Mouse (Mus musculus) embryonic facial prominence, embryonic 14.5 days (tissue): Measurements from ENCODE around the gene Mpig6b. TPM values are rescaled to one million over a fixed set of nuclear protein-coding genes. Genes with fewer than 3 reads are reported as not detected.
A peak's percentile ranks its signal among the peaks of the same experiment; 100 is the strongest.

Source experiments
- ATAC-seq: fragments of 200-750 bp; cut with Nextera tagmentation; 2 replicates; pipeline ENCODE4 v1.8.0; 2017; ENCODE audit warnings: low read depth, moderate number of reproducible peaks, moderate TSS enrichment
- DNase-seq: peaks from one replicate; pipeline ENCODE4 v3.0.0-alpha.2; 2015; ENCODE audit warnings: low spot score
- H3K27ac ChIP-seq: fragments of 300-500 bp; sonication (generic); replicated peaks from 2 replicates; pipeline ENCODE4 v1.5.1; 2014; ENCODE audit warnings: low read depth, mild to moderate bottlenecking, low read length, moderate library complexity
- H3K27me3 ChIP-seq: fragments of 300-500 bp; sonication (generic); replicated peaks from 2 replicates; pipeline ENCODE4 v1.6.1; 2014; ENCODE audit warnings: low read length; ENCODE audit not compliant: control insufficient read depth, insufficient read depth
- H3K36me3 ChIP-seq: fragments of 300-500 bp; sonication (generic); 2 replicates; pipeline ENCODE4 v1.6.1; 2014; ENCODE audit warnings: low read length, mixed read lengths; ENCODE audit not compliant: control insufficient read depth, insufficient read depth
- H3K4me1 ChIP-seq: fragments of 300-500 bp; sonication (generic); 2 replicates; pipeline ENCODE4 v1.6.1; 2014; ENCODE audit warnings: antibody characterized with exemption, low read length; ENCODE audit not compliant: control insufficient read depth, insufficient read depth
- H3K4me2 ChIP-seq: fragments of 300-500 bp; sonication (generic); 2 replicates; pipeline ENCODE4 v1.6.1; 2014; ENCODE audit warnings: low read depth, mild to moderate bottlenecking, low read length, moderate library complexity, mixed read lengths
- H3K4me3 ChIP-seq: fragments of 300-500 bp; sonication (generic); 2 replicates; pipeline ENCODE4 v1.5.1; 2014; ENCODE audit warnings: low read depth, mild to moderate bottlenecking, low read length
- H3K9ac ChIP-seq: fragments of 300-500 bp; sonication (generic); 2 replicates; pipeline ENCODE4 v1.6.1; 2014; ENCODE audit warnings: low read depth, mild to moderate bottlenecking, low read length, moderate library complexity, mixed read lengths
- H3K9me3 ChIP-seq: fragments of 300-500 bp; sonication (generic); 2 replicates; pipeline ENCODE4 v1.6.1; 2016; ENCODE audit warnings: low read length; ENCODE audit not compliant: control insufficient read depth
- WGBS: fragments of 180-500 bp; shearing (Covaris S2); extraction: QIAGEN DNeasy Blood & Tissue Kit; methylation state at CpG from one replicate; pipeline ENCODE4 v1.1.7; 2014; 5-methylcytosine and 5-hydroxymethylcytosine counted together
- polyA plus RNA-seq: library from polyadenylated mRNA; unstranded; fragments of >200 nt; fragmentation: Nextera tagmentation; extraction: Ambion mirVana; gene quantifications from 2 replicates; pipeline ENCODE4 v1.2.1, GENCODE M21; 2014

Gene Mpig6b
- polyA plus RNA-seq, 1 experiment from 2014 or later = 0.96 TPM

- Histone ChIP-seq H3K36me3 (peaks cover 61% of the 10 kb centered on the region), H3K4me2 (no peak overlapping the region), H3K4me3 (no peak overlapping the region), H3K27me3 (no peaks in the 10 kb centered on the region), H3K9me3 (no peaks in the 10 kb centered on the region), H3K4me1 (no peaks in the 10 kb centered on the region), H3K27ac (no peak overlapping the region), H3K9ac (no peak overlapping the region)
- ATAC-seq = no peak
- 70% methylated on average over 6 of the region's 6 CpGs for WGBS
- DNase-seq = no peak
Measured at GRCm38 (mm10) chr17:35103221-35103690, 37.3 kb upstream of the Mpig6b start.

DNA sequence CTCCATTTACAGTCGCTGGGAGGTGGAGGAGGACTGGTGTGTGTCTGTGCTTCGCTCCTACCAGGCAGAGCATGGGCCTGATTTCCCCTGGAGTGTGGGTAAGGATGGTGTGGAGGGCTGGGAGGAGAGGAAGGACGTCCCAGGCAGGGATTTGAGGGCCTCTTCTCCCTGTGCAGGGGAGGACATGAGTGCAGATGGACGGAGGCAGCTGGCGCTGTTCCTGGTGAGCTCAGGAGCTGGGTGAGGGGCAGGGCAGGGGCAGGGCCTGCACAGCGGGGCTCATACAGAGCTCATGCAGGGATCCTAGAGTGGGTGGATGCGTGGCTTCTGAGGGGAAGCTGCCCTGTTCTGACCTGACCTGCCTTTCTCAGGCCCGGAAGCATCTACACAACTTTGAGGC lies 36.3 kb upstream of the Mpig6b start:
- no peak overlapping the region for H3K9ac ChIP-seq
- H3K4me1 ChIP-seq = no peaks in the 10 kb centered on the region
- no peak overlapping the region for H3K27ac ChIP-seq
- no peaks in the 10 kb centered on the region for H3K27me3 ChIP-seq
- H3K4me2 ChIP-seq = no peak overlapping the region
- 62% methylated on average over 6 of the region's 8 CpGs for WGBS
- ATAC-seq (peak; percentile 60), DNase-seq (peak; percentile 39)
- no peak overlapping the region for H3K4me3 ChIP-seq
- H3K9me3 ChIP-seq = no peaks in the 10 kb centered on the region
- H3K36me3 ChIP-seq = peaks cover 70% of the 10 kb centered on the region

GRCm38 (mm10) chr17:35101161-35101560 lies 35.2 kb upstream of the Mpig6b start:
- no peak for ATAC-seq
- WGBS = 87% methylated on average over 10 of the region's 11 CpGs
- no peak overlapping the region for H3K9ac ChIP-seq

DNA sequence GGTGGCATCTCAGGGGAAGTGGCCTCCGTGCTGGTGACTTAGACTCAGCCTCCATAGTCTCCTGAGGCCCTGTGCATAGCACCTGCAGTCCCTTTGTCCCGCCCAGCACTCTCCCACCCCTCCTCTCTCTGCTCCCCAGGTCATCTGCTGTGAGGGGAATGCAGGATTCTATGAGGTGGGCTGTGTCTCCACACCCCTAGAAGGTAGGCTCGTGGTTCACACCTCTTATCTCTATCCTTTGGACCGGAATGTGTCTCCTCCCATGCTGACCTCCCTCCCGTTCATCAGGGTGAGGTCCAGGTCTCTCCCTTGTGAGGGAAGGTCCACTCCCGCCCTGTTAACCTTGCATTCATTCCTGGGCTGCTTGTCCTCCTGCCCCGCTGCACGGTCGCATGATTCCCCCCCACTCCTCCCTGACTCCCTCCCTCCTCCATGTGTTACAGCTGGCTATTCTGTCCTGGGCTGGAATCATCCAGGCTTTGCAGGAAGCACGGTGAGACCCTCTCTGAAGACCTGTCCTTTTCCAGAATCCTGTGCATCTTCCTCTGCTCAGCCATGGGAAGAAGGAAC lies 34.3 kb upstream of the Mpig6b start:
- H3K4me2 ChIP-seq = no peak overlapping the region
- no peak overlapping the region for H3K27ac ChIP-seq
- DNase-seq (no peak), ATAC-seq (no peak)
- H3K4me1 ChIP-seq = no peaks in the 10 kb centered on the region
- peaks cover 90% of the 10 kb centered on the region for H3K36me3 ChIP-seq
- no peaks in the 10 kb centered on the region for H3K27me3 ChIP-seq
- H3K9ac ChIP-seq = no peak overlapping the region
- no peaks in the 10 kb centered on the region for H3K9me3 ChIP-seq
- no peak overlapping the region for H3K4me3 ChIP-seq
- 82% methylated on average over 10 of the region's 10 CpGs for WGBS

More at GRCm38 (mm10) chr17:35101161-35101560, 35.2 kb upstream of the Mpig6b start:
- peaks cover 81% of the 10 kb centered on the region for H3K36me3 ChIP-seq
- no peak overlapping the region for H3K27ac ChIP-seq
- H3K4me3 ChIP-seq = no peak overlapping the region
- no peaks in the 10 kb centered on the region for H3K27me3 ChIP-seq
- H3K4me2 ChIP-seq = no peak overlapping the region
- no peaks in the 10 kb centered on the region for H3K9me3 ChIP-seq
- no peaks in the 10 kb centered on the region for H3K4me1 ChIP-seq
- DNase-seq = no peak

DNA sequence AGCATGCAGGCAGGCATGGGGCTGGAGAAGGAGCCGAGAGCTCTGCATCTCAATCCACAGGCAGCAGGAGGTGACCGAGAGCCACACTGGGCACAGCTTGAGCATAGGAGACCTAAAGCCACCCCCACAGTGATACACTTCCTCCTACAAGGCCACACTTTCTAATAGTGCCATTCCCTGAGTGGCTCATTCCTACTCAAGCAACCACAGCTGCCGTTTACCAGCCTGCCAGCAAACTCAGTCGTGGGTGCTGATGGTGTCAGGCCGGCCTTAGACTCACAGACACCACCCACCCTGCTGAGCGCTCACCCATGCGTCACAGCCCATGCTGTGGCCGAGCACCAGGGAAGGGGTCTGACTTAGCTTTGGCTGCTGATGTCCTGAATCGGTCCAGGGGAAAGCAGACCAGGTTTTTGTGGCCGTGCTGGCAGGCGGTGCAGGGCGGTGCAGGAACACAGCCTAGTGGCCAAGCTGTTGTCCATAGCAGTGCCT lies 31.2 kb upstream of the Mpig6b start:
- H3K27ac ChIP-seq = no peak overlapping the region
- no peaks in the 10 kb centered on the region for H3K9me3 ChIP-seq
- H3K36me3 ChIP-seq = peaks cover 98% of the 10 kb centered on the region
- ATAC-seq (no peak), DNase-seq (no peak)
- WGBS = 86% methylated on average over 12 of the region's 12 CpGs
- H3K27me3 ChIP-seq = no peaks in the 10 kb centered on the region
- no peaks in the 10 kb centered on the region for H3K4me1 ChIP-seq
- no peak overlapping the region; the same call in 1 of the 2 replicates for H3K9ac ChIP-seq
- no peak overlapping the region for H3K4me2 ChIP-seq
- no peak overlapping the region for H3K4me3 ChIP-seq

DNA sequence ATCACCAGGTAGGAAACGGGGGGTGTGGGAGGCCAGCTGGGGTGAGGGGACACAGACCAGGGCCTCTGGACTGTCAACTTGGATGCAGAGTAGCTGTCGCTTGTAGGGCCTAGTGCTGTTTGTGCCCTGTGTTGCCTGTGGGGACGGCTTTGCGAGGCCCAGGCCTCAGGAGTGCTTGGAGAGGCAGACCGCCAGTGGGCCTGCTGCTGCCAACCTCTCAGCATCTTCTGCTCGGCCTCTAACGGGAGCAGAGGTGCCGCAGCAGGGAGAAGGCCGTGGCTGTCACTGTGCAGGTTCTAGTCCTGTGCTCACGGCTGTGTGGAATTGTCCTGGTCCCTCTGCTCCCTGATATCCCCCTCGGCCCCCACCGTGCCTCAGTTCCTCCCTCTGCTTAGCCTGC lies 30.6 kb upstream of the Mpig6b start:
- Histone ChIP-seq H3K4me2 (no peak overlapping the region), H3K27ac (no peak overlapping the region), H3K27me3 (no peaks in the 10 kb centered on the region), H3K9ac (no peak overlapping the region), H3K9me3 (no peaks in the 10 kb centered on the region), H3K36me3 (peaks cover 97% of the 10 kb centered on the region), H3K4me1 (no peaks in the 10 kb centered on the region), H3K4me3 (no peak overlapping the region)
- no peak for DNase-seq
- ATAC-seq = no peak
- WGBS = 84% methylated on average over 11 of the region's 12 CpGs

GRCm38 (mm10) chr17:35094475-35095365 lies 28.7 kb upstream of the Mpig6b start:
- ATAC-seq = no peak
- Histone ChIP-seq H3K4me2 (no peak overlapping the region), H3K9ac (no peak overlapping the region), H3K36me3 (peaks cover 88% of the 10 kb centered on the region), H3K9me3 (no peaks in the 10 kb centered on the region), H3K4me3 (no peak overlapping the region), H3K27me3 (no peaks in the 10 kb centered on the region), H3K27ac (no peak overlapping the region), H3K4me1 (peaks cover 6% of the 10 kb centered on the region)
- no peak for DNase-seq
- WGBS = 93% methylated on average over 15 of the region's 15 CpGs

- 84% methylated on average over 14 of the region's 14 CpGs for WGBS
Measured at GRCm38 (mm10) chr17:35092403-35093198, 26.6 kb upstream of the Mpig6b start.

More at GRCm38 (mm10) chr17:35092403-35093198, 26.6 kb upstream of the Mpig6b start:
- DNase-seq (no peak), ATAC-seq (no peak)
- H3K9ac ChIP-seq = no peak overlapping the region
- H3K27me3 ChIP-seq = no peaks in the 10 kb centered on the region
- H3K4me3 ChIP-seq = no peak overlapping the region
- H3K36me3 ChIP-seq = peaks cover 68% of the 10 kb centered on the region
- no peak overlapping the region for H3K27ac ChIP-seq
- H3K9me3 ChIP-seq = no peaks in the 10 kb centered on the region
- no peak overlapping the region for H3K4me2 ChIP-seq
- peaks cover 6% of the 10 kb centered on the region for H3K4me1 ChIP-seq
